Mouse (Mus musculus): ENCODE measurements around the gene Oprd1. TPM values are rescaled to one million over a fixed set of nuclear protein-coding genes. Genes with fewer than 3 reads are reported as not detected.

Gene Oprd1
- polyA plus RNA-seq, 1 experiment: 0.61 TPM

DNA sequence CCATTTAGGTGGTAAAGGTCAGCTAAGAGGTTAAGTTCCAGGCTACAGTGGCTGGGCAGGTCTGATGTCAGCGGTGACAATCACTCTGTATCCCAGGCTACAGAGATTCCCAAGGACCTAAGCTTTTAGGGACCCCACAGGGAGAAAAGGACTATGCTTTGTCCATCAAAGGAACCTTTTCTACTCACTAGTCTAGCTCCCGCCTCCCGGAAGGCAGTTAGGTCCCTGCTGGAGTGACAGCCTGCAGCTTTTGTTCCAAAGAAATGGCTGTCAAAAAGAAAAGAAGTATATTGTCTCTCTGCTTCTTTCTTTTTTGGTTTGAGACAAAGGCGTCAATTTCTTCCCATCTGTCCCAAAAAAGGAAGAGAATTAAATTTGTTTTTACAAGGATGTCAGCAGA is 33.1 kb downstream of the Oprd1 start:
- Histone ChIP-seq H3K27me3 (ENCODE audit: control insufficient read depth, insufficient read depth, low read length) (no peaks in the 10 kb centered on the region), H3K4me3 (ENCODE audit: control insufficient read depth, low read depth, low read length) (no peak overlapping the region), H3K4me1 (ENCODE audit: control insufficient read depth, insufficient read depth, low read length) (peaks cover 9% of the 10 kb centered on the region), H3K27ac (ENCODE audit: control insufficient read depth, insufficient read depth, low read depth, low read length) (no peak overlapping the region), H3K36me3 (ENCODE audit: control insufficient read depth, insufficient read depth, low read length) (no peaks in the 10 kb centered on the region)
- TF ChIP-seq POLR2A (IDR thresholded peaks at IDR 0.05; ENCODE audit: control insufficient read depth, low read depth, low read length) (no peak), CTCF (IDR thresholded peaks at IDR 0.05; ENCODE audit: control insufficient read depth, insufficient read depth, insufficient replicate concordance, low read depth, low read length) (no peak)

DNA sequence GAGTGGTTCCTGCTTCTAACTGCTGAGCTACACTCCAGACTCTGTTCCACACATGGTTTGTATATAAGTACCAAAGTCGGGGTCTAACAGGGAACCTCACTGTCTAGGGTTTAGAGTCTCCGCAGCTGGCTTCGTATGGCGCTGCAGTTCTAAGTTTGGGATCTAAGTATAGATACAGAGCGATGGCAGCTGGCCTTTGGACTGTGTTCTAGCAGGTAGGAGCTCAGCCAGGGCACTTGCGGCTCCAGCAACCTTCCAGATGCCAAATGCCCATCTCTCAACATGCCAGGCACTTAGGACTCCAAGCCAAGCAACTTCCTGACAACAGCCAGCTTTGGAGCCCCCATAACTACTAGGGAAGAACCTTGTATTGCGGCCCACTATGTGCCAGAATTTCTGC is 36.1 kb downstream of the Oprd1 start:
- Histone ChIP-seq H3K4me1 (ENCODE audit: control insufficient read depth, insufficient read depth, low read length) (peaks cover 2% of the 10 kb centered on the region), H3K4me3 (ENCODE audit: control insufficient read depth, low read depth, low read length) (no peak overlapping the region), H3K36me3 (ENCODE audit: control insufficient read depth, insufficient read depth, low read length) (no peaks in the 10 kb centered on the region), H3K27ac (ENCODE audit: control insufficient read depth, insufficient read depth, low read depth, low read length) (no peak overlapping the region), H3K27me3 (ENCODE audit: control insufficient read depth, insufficient read depth, low read length) (no peaks in the 10 kb centered on the region)
- no peak for TF ChIP-seq POLR2A (IDR thresholded peaks at IDR 0.05; ENCODE audit: control insufficient read depth, low read depth, low read length)
- TF ChIP-seq CTCF (IDR thresholded peaks at IDR 0.05; ENCODE audit: control insufficient read depth, insufficient read depth, insufficient replicate concordance, low read depth, low read length): no peak

DNA sequence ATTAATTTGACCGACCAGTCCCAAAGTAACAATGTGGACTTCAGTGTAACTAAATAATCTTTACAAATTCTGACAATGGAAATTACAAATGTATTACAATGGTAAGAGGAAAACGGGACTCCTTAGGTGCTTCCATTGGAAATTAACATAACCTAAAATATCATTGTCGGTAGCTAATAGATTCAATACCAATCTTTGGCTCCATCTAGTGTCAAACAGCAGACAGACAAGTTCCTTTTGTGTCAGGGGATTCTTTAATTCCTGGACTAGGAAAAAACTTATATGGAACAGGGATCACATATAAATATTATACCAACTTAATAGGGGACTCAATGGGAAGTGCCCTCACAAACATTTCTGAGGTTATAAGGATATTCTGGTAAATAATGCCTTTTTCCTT is 43.1 kb downstream of the Oprd1 start:
- Histone ChIP-seq H3K4me3 (ENCODE audit: control insufficient read depth, low read depth, low read length) (no peak overlapping the region), H3K27ac (ENCODE audit: control insufficient read depth, insufficient read depth, low read depth, low read length) (no peak overlapping the region), H3K27me3 (ENCODE audit: control insufficient read depth, insufficient read depth, low read length) (no peaks in the 10 kb centered on the region), H3K36me3 (ENCODE audit: control insufficient read depth, insufficient read depth, low read length) (no peaks in the 10 kb centered on the region), H3K4me1 (ENCODE audit: control insufficient read depth, insufficient read depth, low read length) (no peaks in the 10 kb centered on the region)
- TF ChIP-seq POLR2A (IDR thresholded peaks at IDR 0.05; ENCODE audit: control insufficient read depth, low read depth, low read length): no peak
- no peak for TF ChIP-seq CTCF (IDR thresholded peaks at IDR 0.05; ENCODE audit: control insufficient read depth, insufficient read depth, insufficient replicate concordance, low read depth, low read length)

- H3K36me3 ChIP-seq (ENCODE audit: control insufficient read depth, insufficient read depth, low read length): no peaks in the 10 kb centered on the region
- H3K27me3 ChIP-seq (ENCODE audit: control insufficient read depth, insufficient read depth, low read length): no peaks in the 10 kb centered on the region
- H3K4me3 ChIP-seq (ENCODE audit: control insufficient read depth, low read depth, low read length): no peak overlapping the region
- H3K27ac ChIP-seq (ENCODE audit: control insufficient read depth, insufficient read depth, low read depth, low read length): no peak overlapping the region
- TF ChIP-seq CTCF (IDR thresholded peaks at IDR 0.05; ENCODE audit: control insufficient read depth, insufficient read depth, insufficient replicate concordance, low read depth, low read length): no peak
- TF ChIP-seq POLR2A (IDR thresholded peaks at IDR 0.05; ENCODE audit: control insufficient read depth, low read depth, low read length): no peak
- no peaks in the 10 kb centered on the region for H3K4me1 ChIP-seq (ENCODE audit: control insufficient read depth, insufficient read depth, low read length)
Measured at GRCm38 (mm10) chr4:132099548-132099947, 44.7 kb downstream of the Oprd1 start.

DNA sequence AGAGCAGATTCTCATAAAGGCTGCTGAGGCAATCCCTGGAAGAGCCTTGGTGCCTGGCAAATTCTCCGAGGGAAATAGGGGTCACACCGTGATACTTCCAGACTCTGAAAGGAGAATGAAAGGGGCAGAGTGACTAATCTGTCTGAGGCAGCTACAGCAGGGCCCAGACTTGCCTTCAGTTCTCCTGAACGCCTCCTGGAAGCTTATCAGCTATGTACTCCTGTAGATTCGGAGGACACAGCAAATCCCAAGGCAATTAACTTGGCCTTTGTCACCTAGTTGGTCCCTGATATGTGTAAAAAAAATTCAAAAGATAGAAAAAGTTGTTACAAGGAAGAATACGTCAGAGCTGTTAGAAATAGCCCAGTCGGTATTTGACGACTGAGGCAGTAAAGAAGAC is 49.2 kb downstream of the Oprd1 start:
- Histone ChIP-seq H3K36me3 (ENCODE audit: control insufficient read depth, insufficient read depth, low read length) (no peaks in the 10 kb centered on the region), H3K27ac (ENCODE audit: control insufficient read depth, insufficient read depth, low read depth, low read length) (no peak overlapping the region), H3K27me3 (ENCODE audit: control insufficient read depth, insufficient read depth, low read length) (no peaks in the 10 kb centered on the region), H3K4me3 (ENCODE audit: control insufficient read depth, low read depth, low read length) (no peak overlapping the region), H3K4me1 (ENCODE audit: control insufficient read depth, insufficient read depth, low read length) (no peaks in the 10 kb centered on the region)
- TF ChIP-seq CTCF (IDR thresholded peaks at IDR 0.05; ENCODE audit: control insufficient read depth, insufficient read depth, insufficient replicate concordance, low read depth, low read length) (no peak), POLR2A (IDR thresholded peaks at IDR 0.05; ENCODE audit: control insufficient read depth, low read depth, low read length) (no peak)

- TF ChIP-seq POLR2A (IDR thresholded peaks at IDR 0.05; ENCODE audit: control insufficient read depth, low read depth, low read length): no peak
- no peak for TF ChIP-seq CTCF (IDR thresholded peaks at IDR 0.05; ENCODE audit: control insufficient read depth, insufficient read depth, insufficient replicate concordance, low read depth, low read length)
- Histone ChIP-seq H3K27me3 (ENCODE audit: control insufficient read depth, insufficient read depth, low read length) (no peaks in the 10 kb centered on the region), H3K27ac (ENCODE audit: control insufficient read depth, insufficient read depth, low read depth, low read length) (no peak overlapping the region), H3K4me1 (ENCODE audit: control insufficient read depth, insufficient read depth, low read length) (no peaks in the 10 kb centered on the region), H3K36me3 (ENCODE audit: control insufficient read depth, insufficient read depth, low read length) (no peaks in the 10 kb centered on the region), H3K4me3 (ENCODE audit: control insufficient read depth, low read depth, low read length) (no peak overlapping the region)
Measured at GRCm38 (mm10) chr4:132093928-132094327, 50.4 kb downstream of the Oprd1 start.

GRCm38 (mm10) chr4:132093136-132093535 is 51.1 kb downstream of the Oprd1 start:
- Histone ChIP-seq H3K4me3 (ENCODE audit: control insufficient read depth, low read depth, low read length) (no peak overlapping the region), H3K27ac (ENCODE audit: control insufficient read depth, insufficient read depth, low read depth, low read length) (no peak overlapping the region), H3K4me1 (ENCODE audit: control insufficient read depth, insufficient read depth, low read length) (no peaks in the 10 kb centered on the region), H3K27me3 (ENCODE audit: control insufficient read depth, insufficient read depth, low read length) (no peaks in the 10 kb centered on the region), H3K36me3 (ENCODE audit: control insufficient read depth, insufficient read depth, low read length) (no peaks in the 10 kb centered on the region)
- no peak for TF ChIP-seq POLR2A (IDR thresholded peaks at IDR 0.05; ENCODE audit: control insufficient read depth, low read depth, low read length)
- TF ChIP-seq CTCF (IDR thresholded peaks at IDR 0.05; ENCODE audit: control insufficient read depth, insufficient read depth, insufficient replicate concordance, low read depth, low read length): no peak

GRCm38 (mm10) chr4:132088921-132089320 is 55.4 kb downstream of the Oprd1 start:
- Histone ChIP-seq H3K27ac (ENCODE audit: control insufficient read depth, insufficient read depth, low read depth, low read length) (no peak overlapping the region), H3K4me3 (ENCODE audit: control insufficient read depth, low read depth, low read length) (no peak overlapping the region), H3K36me3 (ENCODE audit: control insufficient read depth, insufficient read depth, low read length) (no peaks in the 10 kb centered on the region), H3K4me1 (ENCODE audit: control insufficient read depth, insufficient read depth, low read length) (no peaks in the 10 kb centered on the region), H3K27me3 (ENCODE audit: control insufficient read depth, insufficient read depth, low read length) (no peaks in the 10 kb centered on the region)
- TF ChIP-seq POLR2A (IDR thresholded peaks at IDR 0.05; ENCODE audit: control insufficient read depth, low read depth, low read length) (no peak), CTCF (IDR thresholded peaks at IDR 0.05; ENCODE audit: control insufficient read depth, insufficient read depth, insufficient replicate concordance, low read depth, low read length) (peak; percentile 91)

Data from testis, adult 2 months (tissue).